Mouse (Mus musculus): Measurements from ENCODE around the gene Nebl. TPM values are rescaled to one million over a fixed set of nuclear protein-coding genes. Genes with fewer than 3 reads are reported as not detected.

Gene Nebl
- polyA plus RNA-seq, 1 experiment from 2014 or later = 0.41 TPM

- H3K27ac ChIP-seq = no peak overlapping the region
- no peak overlapping the region for H3K4me3 ChIP-seq
- no peaks in the 10 kb centered on the region for H3K4me1 ChIP-seq
- no peaks in the 10 kb centered on the region for H3K9me3 ChIP-seq (replicated peaks)
- H3K9ac ChIP-seq = no peak overlapping the region
- no peaks in the 10 kb centered on the region for H3K36me3 ChIP-seq
- ATAC-seq = no peak
- no peaks in the 10 kb centered on the region for H3K27me3 ChIP-seq (replicated peaks)
- no peak overlapping the region for H3K4me2 ChIP-seq
- whole genome bisulfite sequencing (ENCODE audit: insufficient replicate concordance) = 56% methylated on average over 2 of the region's 2 CpGs
These were observed 28.1 kb downstream of the Nebl start for GRCm38 (mm10) chr2:17703170-17703512.

GRCm38 (mm10) chr2:17702481-17703169, 28.6 kb downstream of the Nebl start:
- no peak for ATAC-seq
- no peaks in the 10 kb centered on the region for H3K36me3 ChIP-seq
- no peak overlapping the region for H3K4me3 ChIP-seq
- no peaks in the 10 kb centered on the region for H3K9me3 ChIP-seq (replicated peaks)
- H3K27ac ChIP-seq = no peak overlapping the region
- H3K4me1 ChIP-seq = no peaks in the 10 kb centered on the region
- H3K27me3 ChIP-seq (replicated peaks) = no peaks in the 10 kb centered on the region
- H3K9ac ChIP-seq = no peak overlapping the region
- WGBS (ENCODE audit: insufficient replicate concordance) = 50% methylated on average over 7 of the region's 7 CpGs
- no peak overlapping the region for H3K4me2 ChIP-seq

- Histone ChIP-seq H3K4me1 (no peaks in the 10 kb centered on the region), H3K9ac (no peak overlapping the region), H3K4me2 (no peak overlapping the region), H3K9me3 (replicated peaks) (no peaks in the 10 kb centered on the region), H3K4me3 (no peak overlapping the region), H3K27ac (no peak overlapping the region), H3K36me3 (no peaks in the 10 kb centered on the region), H3K27me3 (replicated peaks) (no peaks in the 10 kb centered on the region)
- ATAC-seq = no peak
- 49% methylated on average over 4 of the region's 4 CpGs for WGBS (ENCODE audit: insufficient replicate concordance)
These were observed 32.8 kb downstream of the Nebl start for GRCm38 (mm10) chr2:17698161-17699087.

- Histone ChIP-seq H3K4me2 (no peak overlapping the region), H3K27me3 (replicated peaks) (no peaks in the 10 kb centered on the region), H3K4me1 (no peaks in the 10 kb centered on the region), H3K4me3 (no peak overlapping the region), H3K9ac (no peak overlapping the region), H3K27ac (no peak overlapping the region), H3K36me3 (no peaks in the 10 kb centered on the region), H3K9me3 (replicated peaks) (no peaks in the 10 kb centered on the region)
- ATAC-seq = no peak
- 72% methylated on average over 2 of the region's 2 CpGs for WGBS (ENCODE audit: insufficient replicate concordance)
These were observed 38.3 kb downstream of the Nebl start for GRCm38 (mm10) chr2:17692926-17693325.

GRCm38 (mm10) chr2:17690264-17690663, 41.0 kb downstream of the Nebl start:
- 68% methylated on average over 5 of the region's 5 CpGs for WGBS (ENCODE audit: insufficient replicate concordance)
- H3K4me1 ChIP-seq = no peaks in the 10 kb centered on the region

GRCm38 (mm10) chr2:17687141-17687540, 44.1 kb downstream of the Nebl start:
- Histone ChIP-seq H3K4me1 (no peaks in the 10 kb centered on the region), H3K9ac (no peak overlapping the region), H3K4me2 (no peak overlapping the region), H3K4me3 (no peak overlapping the region), H3K9me3 (replicated peaks) (no peaks in the 10 kb centered on the region), H3K27me3 (replicated peaks) (no peaks in the 10 kb centered on the region), H3K27ac (no peak overlapping the region), H3K36me3 (no peaks in the 10 kb centered on the region)
- 59% methylated on average over 6 of the region's 6 CpGs for WGBS (ENCODE audit: insufficient replicate concordance)
- no peak for ATAC-seq

More at GRCm38 (mm10) chr2:17690264-17690663, 41.0 kb downstream of the Nebl start:
- no peak overlapping the region for H3K4me3 ChIP-seq
- no peak overlapping the region for H3K27ac ChIP-seq
- no peaks in the 10 kb centered on the region for H3K27me3 ChIP-seq (replicated peaks)
- H3K4me2 ChIP-seq = no peak overlapping the region
- H3K9ac ChIP-seq = no peak overlapping the region
- no peak for ATAC-seq
- no peaks in the 10 kb centered on the region for H3K36me3 ChIP-seq
- no peaks in the 10 kb centered on the region for H3K9me3 ChIP-seq (replicated peaks)

- Histone ChIP-seq H3K27me3 (replicated peaks) (no peaks in the 10 kb centered on the region), H3K9ac (no peak overlapping the region), H3K4me1 (no peaks in the 10 kb centered on the region), H3K27ac (no peak overlapping the region), H3K36me3 (no peaks in the 10 kb centered on the region), H3K4me3 (no peak overlapping the region), H3K4me2 (no peak overlapping the region), H3K9me3 (replicated peaks) (no peaks in the 10 kb centered on the region)
- no peak for ATAC-seq
- WGBS (ENCODE audit: insufficient replicate concordance) = 57% methylated on average over 4 of the region's 4 CpGs
These were observed 47.8 kb downstream of the Nebl start for GRCm38 (mm10) chr2:17683326-17684040.

- Histone ChIP-seq H3K4me1 (no peaks in the 10 kb centered on the region), H3K27ac (no peak overlapping the region), H3K9me3 (replicated peaks) (no peaks in the 10 kb centered on the region), H3K4me2 (no peak overlapping the region), H3K27me3 (replicated peaks) (no peaks in the 10 kb centered on the region), H3K9ac (no peak overlapping the region), H3K36me3 (no peaks in the 10 kb centered on the region), H3K4me3 (no peak overlapping the region)
- ATAC-seq = no peak
- WGBS (ENCODE audit: insufficient replicate concordance) = 76% methylated on average over 10 of the region's 10 CpGs
These were observed 59.1 kb downstream of the Nebl start for GRCm38 (mm10) chr2:17672156-17672555.

GRCm38 (mm10) chr2:17671566-17671965, 59.7 kb downstream of the Nebl start:
- Histone ChIP-seq H3K4me3 (no peak overlapping the region), H3K4me1 (no peaks in the 10 kb centered on the region), H3K27ac (no peak overlapping the region), H3K36me3 (no peaks in the 10 kb centered on the region), H3K4me2 (no peak overlapping the region), H3K27me3 (replicated peaks) (no peaks in the 10 kb centered on the region), H3K9me3 (replicated peaks) (no peaks in the 10 kb centered on the region), H3K9ac (no peak overlapping the region)
- ATAC-seq = no peak
- 65% methylated on average over 8 of the region's 8 CpGs for WGBS (ENCODE audit: insufficient replicate concordance)

GRCm38 (mm10) chr2:17669953-17670352, 61.3 kb downstream of the Nebl start:
- 51% methylated on average over 10 of the region's 10 CpGs for WGBS (ENCODE audit: insufficient replicate concordance)
- no peak overlapping the region for H3K4me3 ChIP-seq
- no peaks in the 10 kb centered on the region for H3K27me3 ChIP-seq (replicated peaks)
- H3K9ac ChIP-seq = no peak overlapping the region
- H3K4me2 ChIP-seq = no peak overlapping the region
- no peaks in the 10 kb centered on the region for H3K36me3 ChIP-seq
- H3K27ac ChIP-seq = no peak overlapping the region
- no peak for ATAC-seq
- no peaks in the 10 kb centered on the region for H3K4me1 ChIP-seq
- H3K9me3 ChIP-seq (replicated peaks) = no peaks in the 10 kb centered on the region

GRCm38 (mm10) chr2:17669000-17669399, 62.3 kb downstream of the Nebl start:
- H3K4me2 ChIP-seq = no peak overlapping the region
- ATAC-seq = no peak
- 50% methylated on average over 2 of the region's 2 CpGs for WGBS (ENCODE audit: insufficient replicate concordance)
- no peak overlapping the region for H3K9ac ChIP-seq
- H3K4me3 ChIP-seq = no peak overlapping the region
- no peaks in the 10 kb centered on the region for H3K4me1 ChIP-seq
- no peaks in the 10 kb centered on the region for H3K27me3 ChIP-seq (replicated peaks)
- no peaks in the 10 kb centered on the region for H3K9me3 ChIP-seq (replicated peaks)
- H3K36me3 ChIP-seq = no peaks in the 10 kb centered on the region
- H3K27ac ChIP-seq = no peak overlapping the region

GRCm38 (mm10) chr2:17658176-17658575, 73.1 kb downstream of the Nebl start:
- Histone ChIP-seq H3K36me3 (no peaks in the 10 kb centered on the region), H3K9ac (no peak overlapping the region), H3K4me2 (no peak overlapping the region), H3K4me3 (no peak overlapping the region), H3K4me1 (no peaks in the 10 kb centered on the region), H3K27ac (no peak overlapping the region), H3K27me3 (replicated peaks) (no peaks in the 10 kb centered on the region), H3K9me3 (replicated peaks) (no peaks in the 10 kb centered on the region)
- WGBS (ENCODE audit: insufficient replicate concordance) = 63% methylated on average over 5 of the region's 5 CpGs
- ATAC-seq = no peak

Measured in liver, embryonic 12.5 days (tissue).